Mouse (Mus musculus): Measurements from ENCODE around the gene Pknox1. TPM values are rescaled to one million over a fixed set of nuclear protein-coding genes. Genes with fewer than 3 reads are reported as not detected.
"Not testable (repeated sequence)": the region's sequence is repeated elsewhere in the genome, so short reads cannot be mapped to it uniquely, and the experiment has no call there.

Gene Pknox1
- polyA plus RNA-seq (2012; rRNA removed): 21.4 and 23.1 TPM in 2 replicates

DNA sequence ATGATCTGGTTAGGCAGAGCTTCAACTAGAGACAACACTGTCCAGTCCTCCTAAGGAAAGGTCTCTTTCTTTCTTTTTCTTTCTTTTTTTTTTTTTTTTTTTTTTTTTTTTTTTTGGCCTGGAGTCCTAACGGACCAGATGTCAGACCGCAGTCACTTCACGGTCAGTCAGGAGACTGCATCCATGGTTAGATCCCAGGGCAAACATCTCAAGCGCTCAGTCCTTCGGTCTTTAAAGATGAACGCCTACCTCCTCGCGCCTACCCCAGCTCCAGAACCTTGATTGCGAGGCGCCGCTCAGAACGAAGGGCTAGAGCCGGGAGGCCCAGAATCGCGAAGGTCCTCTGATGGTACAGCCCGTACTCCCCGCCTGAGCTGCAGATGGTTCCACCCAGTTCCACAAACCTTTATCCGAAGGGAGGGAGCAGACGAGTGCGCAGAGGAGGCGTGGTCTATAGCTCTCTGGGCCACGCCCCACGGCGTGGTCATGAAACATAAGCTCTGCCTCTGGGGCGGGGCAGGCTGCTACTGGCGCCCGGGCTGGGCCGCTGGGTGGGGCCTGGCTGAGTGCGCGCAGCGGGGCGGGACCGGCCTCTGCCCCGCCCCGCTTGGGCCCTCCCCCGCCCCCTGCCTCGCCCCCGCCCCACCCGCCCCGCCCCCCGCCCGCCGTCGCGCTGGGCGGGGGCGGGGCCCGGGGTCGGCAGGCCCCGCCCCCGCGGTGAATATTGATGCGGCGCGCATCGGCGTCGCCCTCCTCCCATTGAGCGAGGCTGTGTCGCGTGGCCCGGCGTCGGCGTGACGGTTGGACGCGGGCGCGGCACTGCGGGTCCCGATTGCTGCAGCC is at the start of gene Pknox1:
TSS of gene Pknox1 (plus strand) at position 720 of the 843 bp plus-strand sequence.
- DNase-seq (ENCODE audit: low spot score): peak; percentile 90

DNA sequence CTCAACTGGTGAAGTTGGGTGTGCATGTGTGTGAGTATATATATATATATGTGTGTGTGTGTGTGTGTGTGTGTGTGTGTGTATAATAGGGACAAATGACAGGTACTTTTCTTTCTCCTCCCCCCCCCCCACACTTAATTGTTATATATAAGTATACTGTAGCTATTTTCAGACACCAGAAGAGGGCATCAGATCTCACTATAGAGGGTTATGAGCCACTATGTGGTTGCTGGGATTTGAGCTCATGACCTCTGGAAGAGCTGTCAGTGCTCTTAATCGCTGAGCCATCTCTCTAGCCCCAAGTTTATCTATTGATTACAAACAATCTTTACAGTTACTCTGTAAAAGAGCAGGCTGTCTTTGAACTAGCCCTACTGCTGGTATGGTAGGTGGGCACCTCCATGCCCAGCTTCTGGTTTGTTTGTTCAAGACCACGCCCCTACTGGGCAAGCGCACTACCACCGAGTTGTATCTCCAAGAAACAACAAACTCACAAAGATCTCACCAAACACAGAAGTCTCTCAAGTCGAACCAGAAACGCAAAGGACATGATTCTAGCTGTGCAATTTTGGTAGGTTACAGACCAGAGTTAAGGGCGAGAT is 45.1 kb upstream of the Pknox1 start:
- no peak for DNase-seq (ENCODE audit: low spot score)

DNA sequence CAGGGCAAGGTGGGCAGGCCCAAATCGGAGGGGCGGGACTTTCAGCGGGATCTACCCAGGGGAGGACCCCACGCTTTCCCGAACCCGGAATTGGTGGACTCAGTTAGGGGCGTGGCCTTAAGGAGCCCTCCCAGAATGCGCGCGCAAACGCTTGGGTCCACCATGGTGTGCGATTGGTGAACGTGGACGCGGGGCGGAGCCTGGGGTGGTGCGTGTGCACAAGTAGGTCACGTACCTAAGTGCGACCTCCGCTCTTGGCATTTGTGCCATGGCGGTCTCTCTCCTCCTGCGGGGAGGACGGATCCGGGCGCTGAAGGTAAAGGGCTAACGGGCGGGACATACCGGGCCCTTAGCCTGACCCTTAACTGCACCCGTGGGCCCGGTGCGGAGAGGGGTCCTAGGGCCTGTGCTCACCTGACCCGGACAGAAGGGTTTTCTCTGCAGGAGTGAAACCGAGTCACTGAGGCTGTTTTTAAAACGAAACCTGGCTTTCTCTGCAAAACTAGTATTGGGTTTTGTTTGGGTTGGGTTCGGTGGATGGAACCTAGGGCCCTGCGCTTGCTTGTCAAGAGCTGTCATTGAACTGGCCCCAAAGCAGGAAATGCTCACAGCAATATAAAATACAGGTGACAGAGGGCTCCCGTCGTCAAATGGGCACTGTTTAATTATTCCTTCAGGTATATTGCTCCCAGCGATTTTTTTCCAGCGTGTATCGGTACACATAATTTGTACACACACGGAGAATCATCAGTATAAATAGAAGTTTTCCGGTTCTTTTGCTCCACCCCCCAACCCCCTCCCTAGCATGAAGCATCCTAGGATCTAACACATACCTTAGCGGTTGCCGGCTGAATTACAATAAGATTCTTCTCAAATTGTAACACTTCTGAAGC is 44.3 kb upstream of the Pknox1 start, which contains the start of the genes Wdr4 and Ndufv3:
TSS of gene Wdr4 (minus strand) at position 35 of the 893 bp plus-strand sequence.
TSS of gene Ndufv3 (plus strand) at position 170 of the 893 bp plus-strand sequence.
- peak; percentile 91 for DNase-seq (ENCODE audit: low spot score)

DNA sequence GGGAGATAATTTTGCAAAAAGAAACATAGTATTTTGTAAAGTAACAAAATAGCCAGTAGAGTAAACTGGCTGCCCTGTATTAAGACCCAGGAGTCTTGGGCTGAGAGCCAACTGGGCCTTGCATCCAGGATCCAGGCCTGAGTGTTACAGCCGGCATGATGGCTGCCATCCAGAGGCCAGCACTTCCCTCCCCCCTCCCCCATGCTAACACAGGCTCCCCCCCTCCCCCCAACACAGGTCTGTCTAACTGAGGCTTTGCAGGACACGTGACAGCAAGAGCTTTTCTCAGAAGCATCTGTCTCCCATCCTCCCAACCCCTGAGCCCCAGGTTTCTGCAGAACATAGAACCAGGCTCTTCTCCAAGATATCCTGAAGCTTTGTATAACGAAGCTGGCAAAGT is 43.6 kb upstream of the Pknox1 start:
- no peak for DNase-seq (ENCODE audit: low spot score)

DNA sequence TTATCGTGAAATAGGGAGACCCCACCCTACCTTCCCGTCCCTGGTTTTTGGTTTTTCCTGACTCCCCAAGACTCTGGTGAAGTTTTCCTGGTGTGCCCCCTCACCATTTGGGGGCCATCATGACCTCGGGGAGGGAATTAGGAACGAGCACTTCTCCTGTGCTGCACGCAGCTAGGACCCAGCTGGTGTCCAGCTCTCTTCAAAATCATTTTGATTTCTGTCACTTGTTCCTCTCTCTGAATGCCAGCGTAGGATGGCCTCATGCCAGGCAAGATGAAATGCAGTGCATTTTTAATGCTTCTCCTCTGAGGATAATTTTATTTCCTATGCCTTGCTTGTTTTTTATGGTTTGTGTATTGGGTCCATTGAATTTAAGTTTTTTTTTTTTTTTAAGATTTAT is 42.6 kb upstream of the Pknox1 start:
- no peak for DNase-seq (ENCODE audit: low spot score)

DNA sequence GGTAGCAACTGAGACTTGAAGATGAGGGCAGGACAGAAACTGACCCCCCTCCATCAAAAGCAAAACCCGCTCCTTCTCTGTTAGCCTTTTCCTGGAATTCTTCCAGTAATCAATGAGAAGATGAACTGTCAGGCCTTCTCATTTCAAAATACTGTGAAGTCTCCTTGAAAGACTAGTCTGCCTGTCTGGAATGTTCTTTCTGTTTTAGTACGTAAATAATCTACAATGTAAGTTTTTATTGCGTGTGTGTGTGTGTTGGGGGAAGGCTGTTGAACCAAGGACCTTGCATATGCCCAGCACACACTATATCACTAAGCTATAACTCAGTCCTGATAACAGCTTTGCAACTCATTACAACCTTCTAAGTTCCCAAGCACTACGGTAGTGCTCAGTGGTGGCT is 39.4 kb upstream of the Pknox1 start:
- no peak for DNase-seq (ENCODE audit: low spot score)

DNA sequence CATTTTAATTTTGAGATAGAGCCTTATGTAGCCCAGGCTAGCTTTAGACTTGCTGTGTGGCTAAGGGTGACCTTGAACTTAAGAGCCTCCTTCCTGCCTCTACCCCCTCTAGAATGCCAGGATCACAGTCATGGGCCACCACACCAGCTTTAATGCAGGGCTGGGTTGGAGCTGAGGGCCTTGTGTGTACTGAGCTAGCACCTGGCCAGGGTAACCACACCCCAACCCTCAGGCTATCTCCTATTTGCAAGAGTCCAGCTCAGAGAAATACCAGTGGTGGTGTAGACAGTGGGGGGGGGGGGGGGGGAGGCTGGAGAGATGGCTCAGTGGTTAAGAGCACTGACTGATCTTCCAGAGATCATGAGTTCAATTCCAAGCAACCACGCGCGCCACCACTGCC is 38.7 kb upstream of the Pknox1 start:
- no peak for DNase-seq (ENCODE audit: low spot score)

DNA sequence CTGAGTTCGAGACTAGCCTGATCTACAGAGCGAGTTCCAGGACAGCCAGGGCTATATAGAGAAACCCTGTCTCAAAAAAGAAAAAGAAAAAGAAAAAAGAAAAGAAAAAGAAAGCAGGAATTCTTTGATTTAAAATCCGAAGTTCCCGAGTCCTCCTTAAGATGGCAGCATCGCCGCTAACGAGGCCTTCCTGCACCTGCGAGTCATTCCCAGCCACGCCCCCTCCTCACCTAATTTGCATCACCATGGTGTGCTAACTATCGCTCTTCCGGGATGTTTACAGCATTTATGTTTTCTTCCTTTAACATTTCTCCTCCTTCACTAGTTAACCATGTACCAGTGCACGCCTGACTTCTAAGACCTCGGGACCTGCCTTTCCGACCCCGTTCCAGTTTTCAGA is 35.2 kb upstream of the Pknox1 start:
- no peak for DNase-seq (ENCODE audit: low spot score)

DNA sequence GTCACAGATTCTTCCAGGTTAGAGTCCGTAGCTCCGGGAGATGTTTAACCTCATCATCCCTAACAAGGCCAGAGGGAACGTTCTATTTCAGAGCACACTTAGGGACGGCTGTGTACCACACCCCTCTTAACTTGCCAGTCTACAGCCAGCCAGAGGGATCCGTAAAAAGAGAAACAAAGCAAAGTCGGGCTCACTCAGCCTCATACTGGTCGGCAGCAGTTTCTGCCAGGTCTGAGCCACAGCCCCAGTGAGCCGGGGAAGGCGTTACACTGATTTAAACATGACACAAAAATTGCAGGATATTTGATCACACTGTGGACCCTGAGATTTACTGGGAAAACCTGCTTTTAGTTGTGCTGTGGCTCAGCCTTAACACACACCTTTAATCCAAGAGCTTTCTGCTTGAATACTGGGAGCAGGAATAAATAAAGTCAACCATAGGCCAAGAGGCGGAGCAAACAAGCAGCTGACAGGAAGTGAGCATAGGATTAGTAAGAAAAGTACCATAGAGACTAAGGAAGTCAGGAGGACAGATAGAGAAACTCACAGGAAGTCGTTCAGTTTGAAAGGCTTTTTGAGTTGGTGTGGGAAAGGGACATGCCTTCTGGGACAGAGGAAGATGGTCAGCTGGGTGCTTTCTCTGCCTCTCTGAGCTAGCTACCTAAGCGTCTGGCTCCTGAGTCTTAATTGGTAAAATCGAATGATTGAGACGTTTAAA is 32.9 kb upstream of the Pknox1 start:
- DNase-seq (ENCODE audit: low spot score): no peak

DNA sequence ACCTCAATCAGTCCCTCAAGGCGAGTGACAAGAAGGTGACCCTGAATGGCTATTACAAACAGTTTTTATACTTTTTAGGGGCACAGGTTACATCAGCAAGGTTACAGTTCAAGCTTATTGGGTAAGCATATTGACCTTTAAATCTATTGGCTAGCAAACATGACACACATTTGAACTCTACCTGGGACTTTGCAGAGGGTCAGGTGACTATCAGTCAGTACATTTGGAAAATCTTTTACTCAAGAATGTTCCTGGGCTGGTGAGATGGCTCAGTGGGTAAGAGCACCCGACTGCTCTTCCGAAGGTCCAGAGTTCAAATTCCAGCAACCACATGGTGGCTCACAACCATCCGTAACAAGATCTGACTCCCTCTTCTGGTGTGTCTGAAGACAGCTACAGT is 32.2 kb upstream of the Pknox1 start:
- not testable (repeated sequence) for DNase-seq (ENCODE audit: low spot score)

DNA sequence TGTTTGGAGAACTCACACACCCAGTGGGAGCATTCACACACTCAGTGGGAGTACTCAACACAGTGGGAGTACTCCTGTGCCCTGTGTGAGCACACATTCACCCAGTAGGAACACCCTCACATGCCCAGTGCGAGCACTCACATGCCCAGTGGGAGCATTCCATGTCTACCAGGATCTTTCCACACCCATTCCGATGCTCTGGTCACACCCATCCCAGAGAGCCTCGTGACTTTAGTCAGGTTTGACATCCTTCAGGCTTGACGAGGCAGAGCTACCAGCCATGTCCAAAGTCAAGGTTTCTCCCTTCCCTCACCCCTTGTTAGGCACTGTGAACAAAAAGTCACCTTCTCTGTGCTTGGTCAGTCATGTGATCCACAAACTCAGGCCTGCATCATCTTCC is 29.2 kb upstream of the Pknox1 start:
- DNase-seq (ENCODE audit: low spot score): no peak

DNA sequence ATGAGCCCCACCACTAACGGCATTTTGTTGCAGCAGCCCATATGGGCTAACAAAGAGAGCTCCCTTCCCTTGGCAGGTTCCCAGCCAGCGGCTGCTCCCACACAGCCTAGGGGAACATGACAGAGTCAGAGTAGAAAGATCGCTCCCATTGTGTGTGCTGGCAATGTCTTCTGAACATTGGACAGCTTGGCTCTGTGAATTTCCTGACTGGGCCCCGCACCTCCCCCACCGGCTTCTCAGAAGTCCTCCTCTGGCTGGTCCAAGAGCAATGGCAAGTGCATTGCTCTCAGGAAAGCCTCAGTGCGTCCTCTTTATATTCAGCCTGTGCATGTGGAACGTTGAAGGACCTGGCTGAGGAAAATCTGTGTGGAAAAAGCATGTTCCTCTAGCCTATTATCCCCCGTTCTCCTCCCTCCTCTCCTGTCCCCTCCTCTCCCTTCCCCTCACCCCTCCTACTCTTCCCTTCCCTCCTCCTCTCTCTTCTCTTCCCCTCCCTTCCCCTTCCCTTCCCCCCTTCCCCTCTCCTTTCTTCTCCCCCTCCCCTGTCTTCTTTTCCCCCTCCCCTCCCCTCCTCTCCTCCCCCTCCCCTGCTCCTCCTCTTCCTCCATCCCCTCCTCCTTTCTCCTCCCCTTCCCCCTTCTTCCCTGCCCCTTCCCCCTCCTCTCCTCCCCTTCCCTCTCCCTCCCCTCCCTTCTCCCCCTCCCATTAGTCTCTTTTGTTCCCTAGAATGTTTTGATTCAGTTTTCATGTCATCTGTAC is 28.5 kb upstream of the Pknox1 start:
- no peak for DNase-seq (ENCODE audit: low spot score)

DNA sequence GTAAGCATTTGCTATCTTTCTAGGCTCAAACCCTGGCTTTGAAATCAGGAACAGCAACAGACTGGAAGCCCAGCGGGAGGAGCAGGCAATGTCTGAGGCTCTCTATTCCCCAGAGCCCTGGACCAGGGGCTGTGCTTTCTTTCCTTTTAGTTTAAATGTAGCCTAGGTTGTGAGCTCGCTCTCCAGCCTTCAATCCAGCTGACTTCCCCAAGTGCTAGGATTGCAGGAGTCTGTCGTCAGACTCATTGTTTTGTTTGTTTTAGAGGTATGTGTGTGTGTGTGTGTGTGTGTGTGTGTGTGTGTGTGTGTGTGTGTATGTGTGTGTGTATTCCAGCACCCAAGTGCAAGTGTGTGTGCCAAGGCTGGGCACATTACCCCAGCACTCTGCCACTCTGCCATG is 24.4 kb upstream of the Pknox1 start:
- DNase-seq (ENCODE audit: low spot score): no peak

DNA sequence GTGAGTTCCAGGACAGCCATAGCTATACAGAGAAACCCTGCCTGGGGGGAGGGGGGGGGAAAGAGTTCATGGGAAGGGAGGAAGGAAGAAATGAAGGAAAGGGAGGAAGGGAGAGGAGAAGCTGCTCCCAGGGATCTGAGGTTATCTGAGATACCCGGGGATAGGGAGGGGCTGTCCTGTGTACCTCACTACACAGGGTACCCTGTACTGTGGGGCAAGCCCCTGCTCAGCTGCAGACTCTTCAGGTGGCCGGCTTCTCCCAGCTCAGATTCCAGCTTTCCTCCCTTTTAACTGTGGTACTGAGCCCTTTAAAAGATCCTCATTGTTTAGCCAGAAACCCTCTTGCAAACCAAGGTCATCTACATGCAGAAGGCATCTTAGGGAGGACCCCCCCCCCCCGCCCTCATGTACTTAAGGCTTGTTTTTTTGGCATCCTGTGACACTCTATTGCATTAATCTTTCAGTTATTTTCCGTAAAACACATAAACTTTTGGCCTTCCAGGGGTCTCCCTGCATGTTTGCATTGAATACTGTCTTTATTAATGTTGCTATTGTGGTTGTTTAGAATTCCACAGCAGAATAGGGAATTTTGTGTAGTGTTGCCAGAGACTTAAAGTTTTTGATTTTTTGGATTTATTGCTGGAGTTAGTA is 23.6 kb upstream of the Pknox1 start:
- DNase-seq (ENCODE audit: low spot score): no peak

DNA sequence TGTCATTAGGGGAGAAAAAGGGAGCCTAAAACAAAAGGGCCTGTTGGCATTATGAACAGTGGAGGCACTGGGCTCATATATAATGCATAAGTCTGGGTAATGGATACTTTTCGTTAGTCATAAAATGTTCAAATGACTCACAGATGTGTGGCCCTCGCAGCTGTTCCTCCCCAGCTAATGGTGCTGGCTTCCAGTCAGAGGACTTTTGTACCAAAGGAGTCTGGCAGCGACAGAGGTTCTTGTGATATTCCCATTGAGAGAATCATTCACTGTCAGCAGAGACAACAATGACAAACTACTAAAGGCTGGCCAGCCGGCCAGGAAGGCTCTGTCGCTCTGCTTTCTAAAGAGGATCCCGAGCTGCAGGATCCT is 23.1 kb upstream of the Pknox1 start:
- no peak for DNase-seq (ENCODE audit: low spot score)

DNA sequence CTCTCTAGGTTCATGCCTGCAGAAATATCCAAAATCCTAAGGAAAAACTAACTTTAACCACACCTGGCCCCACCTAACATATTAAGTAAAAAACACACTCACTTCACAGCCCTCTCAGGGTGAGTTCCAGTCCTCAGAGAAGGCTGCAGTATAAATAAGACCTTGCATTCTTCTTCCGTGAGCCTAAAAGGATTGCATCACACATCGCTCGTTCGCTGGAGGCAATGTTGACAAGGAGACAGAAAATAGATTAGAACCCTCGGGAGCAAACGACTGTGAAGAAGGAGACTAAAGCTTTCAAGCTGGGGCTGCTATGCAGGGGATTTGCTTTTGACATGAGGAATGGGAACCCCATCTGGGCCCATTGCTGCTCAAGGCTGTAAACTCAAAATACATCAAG is 21.0 kb upstream of the Pknox1 start:
- DNase-seq (ENCODE audit: low spot score): no peak

DNA sequence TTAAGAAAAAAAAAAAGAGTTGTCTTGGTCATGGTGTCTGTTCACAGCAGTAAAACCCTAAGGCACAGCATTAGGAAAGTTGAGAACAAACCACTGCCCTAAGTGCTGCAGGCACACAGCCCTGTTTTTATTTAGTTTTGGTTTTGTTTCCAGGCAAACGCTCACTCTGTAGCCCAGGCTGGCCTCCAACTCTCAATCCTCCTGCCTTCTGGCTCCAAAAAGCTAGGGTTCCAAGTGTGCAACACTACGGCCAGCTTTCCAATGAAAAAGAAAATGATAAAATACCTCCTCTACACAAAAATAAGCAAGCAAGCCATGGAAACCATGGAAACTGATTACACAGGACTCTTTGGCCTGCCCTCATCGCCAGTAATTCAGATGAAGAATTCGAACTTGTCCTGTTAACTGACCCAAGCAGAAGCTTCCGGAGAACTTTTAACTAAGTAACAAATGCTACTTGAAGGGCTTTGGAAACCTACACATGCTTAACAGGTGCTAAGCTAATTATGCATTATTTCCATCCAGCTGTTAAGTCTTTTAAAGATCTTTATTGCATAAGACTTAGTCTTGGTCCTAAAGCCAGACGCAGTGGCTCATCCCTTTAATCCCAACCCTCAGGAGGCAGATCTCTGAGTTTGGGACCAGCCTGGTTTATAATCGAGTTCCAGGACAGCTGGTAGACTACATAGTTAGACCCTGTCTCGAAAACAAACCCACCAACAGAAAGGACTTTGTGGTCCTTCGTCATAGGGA is 17.9 kb upstream of the Pknox1 start:
- DNase-seq (ENCODE audit: low spot score): no peak

DNA sequence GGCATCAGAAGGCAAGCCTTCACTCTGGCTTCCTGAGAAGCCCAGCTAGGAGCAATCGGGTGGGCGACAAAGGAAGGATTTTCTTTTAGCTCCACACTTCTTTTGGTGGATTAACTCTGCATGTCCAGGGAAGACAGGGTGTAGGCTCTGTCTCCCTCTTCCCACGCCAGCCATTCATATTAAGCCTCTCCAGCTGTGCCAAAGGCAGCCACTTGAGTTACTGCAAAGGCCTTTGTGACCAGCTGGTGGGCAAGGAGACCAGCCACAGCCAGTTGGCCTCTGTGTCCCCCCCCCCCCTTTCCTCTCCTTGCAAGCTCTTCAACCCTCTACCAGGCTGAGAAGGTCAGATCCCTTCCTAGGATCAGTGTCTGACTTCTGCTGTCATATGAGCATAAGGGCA is 16.6 kb upstream of the Pknox1 start:
- no peak for DNase-seq (ENCODE audit: low spot score)

DNA sequence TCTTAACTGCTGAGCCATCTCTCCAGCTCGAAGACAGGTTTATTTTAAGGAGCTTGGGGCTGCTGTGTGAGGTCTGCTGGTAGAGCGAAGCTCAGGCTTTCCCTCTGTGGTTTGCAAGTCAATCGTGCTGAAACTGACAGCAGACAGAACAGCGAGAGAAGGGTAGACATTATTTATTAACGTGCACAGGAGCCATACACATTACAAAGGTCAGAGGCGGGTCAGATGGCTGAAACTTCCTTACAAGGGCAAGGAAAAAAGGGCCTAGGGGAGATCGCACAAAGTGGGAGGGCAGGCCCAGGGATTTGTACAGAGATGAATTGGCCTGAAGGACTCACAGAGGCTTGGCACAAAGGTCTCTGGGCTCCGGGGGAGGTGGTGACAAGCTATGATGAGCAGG is 15.1 kb upstream of the Pknox1 start:
- DNase-seq (ENCODE audit: low spot score): no peak

DNA sequence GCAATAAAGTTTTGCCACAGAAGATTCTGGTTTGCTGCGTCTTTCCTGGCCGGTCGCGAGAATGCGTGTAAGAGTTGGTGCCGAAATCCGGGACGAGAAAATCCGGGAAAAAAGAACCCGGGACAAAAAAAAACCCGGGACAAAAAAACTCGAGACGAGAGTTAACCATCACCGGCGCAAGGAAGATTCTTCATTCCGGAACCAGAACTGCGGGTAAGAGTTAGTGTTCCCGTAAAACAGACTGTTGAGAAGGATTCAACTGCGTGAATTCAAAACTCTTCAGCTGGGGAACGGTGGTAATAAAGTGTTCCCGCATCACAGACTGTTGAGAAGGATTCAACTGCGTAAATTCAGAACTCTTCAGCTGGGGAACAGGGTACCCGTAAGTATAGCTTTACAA is 11.9 kb upstream of the Pknox1 start:
- DNase-seq (ENCODE audit: low spot score): not testable (repeated sequence)
